Mouse (Mus musculus): ENCODE measurements around the gene Sox6.
A peak's percentile ranks its signal among the peaks of the same experiment; 100 is the strongest.
"Not testable (repeated sequence)": the region's sequence is repeated elsewhere in the genome, so short reads cannot be mapped to it uniquely, and the experiment has no call there.

Sox6 gene

GRCm38 (mm10) chr7:116038511-116038910 lies at the start of gene Sox6:
Gene Sox6, minus strand, starts transcription at chr7:116038796.
- DNase-seq = peak in 1 of 2 experiments; percentile 16

GRCm38 (mm10) chr7:116084366-116084765 lies 45.8 kb upstream of the Sox6 start, which contains the start of gene Gm4353:
Gene Gm4353, minus strand, starts transcription at chr7:116084635.
- DNase-seq = not testable (repeated sequence)

DNA sequence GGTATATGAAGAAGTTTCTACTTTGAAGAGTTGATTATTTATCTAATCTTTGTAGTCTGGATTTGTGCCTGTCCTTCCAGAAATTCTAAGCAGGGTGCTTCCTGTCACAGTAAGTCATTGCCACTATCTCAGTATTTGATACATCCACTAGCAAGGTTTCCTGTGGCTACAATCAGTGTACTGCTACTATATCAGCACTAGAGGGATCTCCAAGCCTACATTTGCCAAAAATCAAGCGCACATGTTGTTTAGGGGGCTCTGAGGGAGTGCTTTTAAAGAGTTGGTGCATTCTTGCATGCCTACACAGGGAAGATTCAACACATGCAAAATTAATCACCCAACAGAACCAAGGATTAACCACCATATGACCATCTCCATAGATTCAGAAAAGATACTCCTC lies 22.1 kb upstream of the Sox6 start:
- no peak for DNase-seq

DNA sequence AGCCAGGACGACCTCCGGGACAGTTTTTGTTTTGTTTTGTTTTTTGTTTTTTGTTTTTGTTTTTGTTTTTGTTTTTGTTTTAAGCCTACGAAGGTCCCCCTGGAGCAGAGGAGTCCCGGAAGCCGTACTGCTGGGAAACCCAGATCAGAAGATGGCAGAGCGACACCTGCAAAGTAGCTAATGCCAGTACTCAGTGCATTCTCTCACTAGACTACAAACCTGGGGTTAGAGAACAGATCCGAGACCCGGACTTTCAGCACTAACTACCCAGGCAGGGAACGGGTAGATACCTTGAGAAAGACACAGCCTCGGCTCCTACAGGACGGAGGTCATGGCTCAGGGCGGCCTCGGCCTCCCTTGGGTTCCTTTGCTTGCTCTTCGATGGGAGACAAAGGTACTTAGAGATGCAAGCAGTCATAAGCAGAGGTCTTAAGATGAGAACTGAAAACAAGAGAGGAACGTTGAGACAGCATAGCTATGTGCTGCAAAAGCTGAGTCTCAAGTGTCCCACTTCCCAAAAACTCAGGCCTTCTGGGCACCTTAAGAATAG lies 1.9 kb upstream of the Sox6 start:
- no peak for DNase-seq

- peak; percentile 81 to 84 for DNase-seq
Measured at GRCm38 (mm10) chr7:116039538-116040466, 1.2 kb upstream of the Sox6 start.

DNA sequence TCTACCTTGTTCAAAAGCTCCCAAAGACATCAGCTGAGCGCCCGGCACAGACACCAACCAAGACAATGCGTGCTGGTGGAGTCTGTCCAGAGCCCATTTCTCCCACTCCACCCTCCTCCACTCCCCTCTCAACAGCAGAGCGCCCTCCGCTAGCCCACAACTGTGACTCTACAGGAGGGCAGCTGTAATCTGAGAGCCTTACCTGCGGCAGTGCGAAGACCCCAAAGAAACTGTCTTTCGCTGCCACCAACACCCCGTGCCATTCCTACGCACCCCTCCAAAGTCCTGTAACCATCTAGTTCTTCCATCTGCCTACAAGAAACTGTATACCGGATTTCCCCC lies 571 bp upstream of the Sox6 start, which contains the start of gene 1110004F10Rik:
Gene 1110004F10Rik, plus strand, starts transcription at position 202 of the 342 bp plus-strand sequence.
- no peak for DNase-seq

DNA sequence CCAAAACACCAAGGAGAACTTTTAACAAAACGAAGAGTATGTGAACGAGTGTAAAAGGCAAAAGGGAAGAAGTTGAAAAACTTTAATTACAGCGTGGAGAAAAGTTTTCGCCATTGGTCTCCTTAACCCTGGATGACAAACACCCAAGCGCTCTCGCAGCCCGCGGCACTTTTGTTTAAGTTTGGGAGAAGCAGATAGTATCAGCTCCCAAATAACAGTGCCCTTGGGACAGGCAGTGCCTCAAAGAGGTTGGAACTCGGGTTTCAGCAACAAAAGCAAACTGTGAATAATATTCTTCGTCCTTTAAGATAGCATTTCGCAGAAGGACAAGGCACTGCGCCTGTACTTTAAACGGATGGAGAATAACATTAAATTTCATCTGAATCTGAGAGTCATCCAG lies 572 bp downstream of the Sox6 start:
- DNase-seq = no peak

DNA sequence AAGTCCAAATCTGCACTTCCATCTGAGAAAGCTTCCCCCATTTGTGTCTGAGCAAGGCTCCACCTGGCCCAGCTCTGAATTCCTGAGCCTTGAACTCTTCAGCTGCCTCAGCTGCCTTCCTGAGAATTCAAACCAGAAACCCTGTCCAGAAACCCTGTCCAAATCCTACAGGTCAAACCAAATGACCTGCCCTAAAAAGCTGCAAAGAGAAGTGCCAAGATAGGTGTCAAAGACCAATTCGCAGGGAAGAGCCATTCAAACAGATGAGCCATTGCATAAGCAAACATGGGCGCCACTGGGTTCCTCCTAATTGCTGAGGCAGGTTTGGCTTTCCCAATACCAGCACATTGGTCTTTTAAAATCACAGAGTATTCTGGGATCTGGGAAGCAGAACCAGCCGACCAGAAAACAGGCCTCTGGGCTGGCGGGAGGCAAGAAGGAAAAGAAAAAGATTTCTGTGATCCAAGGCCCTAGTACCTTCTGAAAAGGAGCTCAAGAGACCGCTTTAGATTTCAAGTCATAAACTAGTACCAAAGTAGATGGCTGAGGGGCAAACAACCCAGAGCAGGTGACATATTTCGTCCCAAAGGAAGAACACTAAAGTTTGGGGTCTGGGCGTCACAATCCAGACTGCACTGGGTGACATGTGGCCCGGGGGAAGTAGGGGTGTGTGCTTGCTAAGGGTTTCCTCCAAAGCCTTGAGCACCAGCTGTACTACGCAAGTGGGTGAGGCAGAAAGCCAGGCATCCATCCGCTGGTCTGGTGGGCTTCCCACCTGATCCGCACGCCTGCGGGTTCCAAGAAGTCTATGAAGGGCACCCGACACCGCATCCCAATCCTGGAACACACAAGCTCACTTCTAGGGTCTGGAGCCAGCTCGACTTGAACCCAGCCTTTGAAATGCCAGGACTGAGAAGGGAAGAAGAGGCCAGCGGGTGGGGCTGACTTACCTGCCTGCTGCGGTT lies 1.7 kb downstream of the Sox6 start:
- no peak for DNase-seq

DNA sequence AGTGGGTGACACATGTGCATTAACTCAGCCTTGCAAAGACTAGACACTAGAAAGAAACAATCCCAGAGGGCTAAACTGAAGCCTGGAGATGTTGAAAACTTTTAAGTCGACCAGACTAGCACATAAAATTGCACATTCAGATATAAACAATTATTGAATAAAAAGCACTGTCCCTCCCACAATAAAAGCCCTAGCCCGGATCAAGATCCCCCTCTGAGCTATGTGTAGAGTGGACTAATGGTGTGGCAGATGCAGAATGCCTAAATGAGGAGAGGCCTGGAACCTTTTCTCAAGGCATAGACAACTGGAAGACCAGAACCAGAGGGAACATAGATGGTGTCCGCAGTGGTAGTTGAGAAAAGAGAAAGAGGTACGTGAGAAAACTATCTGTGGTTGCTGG lies 3.1 kb downstream of the Sox6 start:
- no peak for DNase-seq

- DNase-seq = peak; percentile 48 to 56
Measured at GRCm38 (mm10) chr7:116034282-116034758, 4.3 kb downstream of the Sox6 start.

DNA sequence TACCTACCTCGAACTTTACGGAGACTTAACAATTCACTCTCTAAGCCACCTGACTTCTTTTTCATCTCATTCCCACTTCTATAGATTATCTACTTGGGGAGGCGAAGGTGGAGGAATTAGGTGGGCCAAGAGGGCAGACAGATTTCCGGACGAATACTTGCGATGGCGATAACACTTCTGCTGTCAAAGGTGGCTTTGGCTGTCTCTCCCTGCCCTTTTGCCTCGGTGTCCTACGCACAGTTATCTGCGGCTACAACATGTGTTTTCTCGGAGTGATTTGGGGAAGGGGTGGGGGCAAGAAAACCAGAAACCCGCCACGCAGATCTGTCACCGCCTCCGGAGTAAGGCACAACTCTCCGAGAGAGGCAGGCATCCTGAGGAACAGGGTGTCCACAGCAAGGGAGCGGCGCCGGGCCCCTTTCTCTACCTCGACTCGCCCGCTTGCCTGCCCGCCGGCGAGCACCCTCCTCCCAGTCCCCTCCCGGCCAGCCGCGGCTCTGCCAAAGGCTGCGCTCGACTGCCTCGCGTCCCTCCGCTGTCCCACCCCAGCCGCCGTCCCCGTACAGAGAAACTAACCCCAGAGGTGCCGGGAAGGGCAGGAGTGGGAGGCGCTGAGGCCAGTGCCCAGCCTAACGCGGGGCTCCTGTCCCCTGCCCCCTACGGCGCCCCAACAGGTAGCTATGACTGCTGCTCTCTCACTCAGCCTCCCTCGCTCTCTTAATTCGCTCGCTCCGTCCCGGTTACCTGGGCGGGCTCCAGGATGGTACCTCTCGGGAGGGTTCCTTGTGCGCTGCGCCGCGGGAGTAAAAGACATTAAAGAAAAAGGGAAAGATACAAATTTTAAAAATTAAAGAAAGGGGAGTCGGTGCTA lies 5.0 kb downstream of the Sox6 start:
- peak; percentile 63 to 66 for DNase-seq

GRCm38 (mm10) chr7:116032596-116033307 lies 5.8 kb downstream of the Sox6 start:
- peak; percentile 74 to 80 for DNase-seq

DNA sequence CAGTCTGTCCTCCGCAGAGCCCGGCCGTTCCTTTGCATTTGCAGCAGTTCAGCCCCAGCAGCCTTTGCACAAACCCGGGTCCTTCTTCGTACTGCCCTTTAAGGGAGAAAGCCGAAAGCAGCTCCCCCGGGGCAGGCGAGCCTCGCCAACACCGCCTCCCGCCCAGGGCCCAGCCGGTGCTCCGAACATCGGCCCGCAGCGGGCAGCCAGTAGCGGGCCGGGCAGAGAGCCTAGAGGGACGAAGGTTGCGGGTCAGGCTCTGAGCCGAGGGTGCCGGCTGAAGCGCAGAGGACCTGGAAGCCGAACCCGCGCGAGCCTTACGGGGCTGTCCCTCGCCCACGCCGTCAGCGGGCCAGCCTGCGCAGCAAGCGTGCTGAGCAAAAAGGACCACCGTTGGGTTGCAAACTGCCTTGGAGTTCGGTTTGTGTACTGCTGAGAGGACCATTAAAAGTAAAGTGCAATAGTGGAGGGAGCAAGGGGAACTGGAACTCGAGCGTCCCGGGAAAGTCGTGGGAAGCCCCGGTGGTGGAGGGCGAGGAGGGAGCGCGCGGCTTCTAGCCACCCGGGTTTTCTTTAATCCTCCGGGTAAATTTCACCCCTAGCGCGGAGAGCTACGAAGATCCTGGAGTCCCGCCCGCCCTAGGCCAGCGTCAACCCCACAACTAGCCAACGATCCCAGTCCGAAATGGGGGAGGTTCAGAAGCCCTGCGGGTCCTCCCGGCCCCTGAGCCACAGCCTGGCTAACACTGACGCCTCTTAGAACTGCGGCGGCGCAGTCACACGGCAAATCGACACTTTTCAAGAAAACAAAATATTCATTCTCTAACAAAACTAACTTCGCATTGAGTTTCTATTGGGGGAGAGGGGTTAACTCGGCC lies 6.6 kb downstream of the Sox6 start:
- peak; percentile 54 to 62 for DNase-seq

DNA sequence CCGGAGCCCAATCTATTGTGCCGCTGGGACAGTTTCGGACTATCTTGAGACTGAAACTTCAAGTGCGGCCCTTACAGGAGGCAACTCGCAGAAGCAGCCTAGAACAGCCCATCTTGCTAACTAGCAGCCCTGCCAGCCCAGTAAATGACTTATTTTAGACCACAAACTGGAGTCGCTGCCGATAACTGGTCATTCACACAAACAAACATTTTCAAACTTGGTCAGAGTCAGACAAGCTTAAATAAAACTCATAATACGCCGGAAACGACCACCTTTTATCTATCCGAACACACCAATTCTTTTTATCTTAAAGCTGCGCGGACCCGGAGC lies 7.2 kb downstream of the Sox6 start:
- DNase-seq = no peak

- peak; percentile 33 to 46 for DNase-seq
Measured at GRCm38 (mm10) chr7:116030597-116031387, 7.8 kb downstream of the Sox6 start.

DNA sequence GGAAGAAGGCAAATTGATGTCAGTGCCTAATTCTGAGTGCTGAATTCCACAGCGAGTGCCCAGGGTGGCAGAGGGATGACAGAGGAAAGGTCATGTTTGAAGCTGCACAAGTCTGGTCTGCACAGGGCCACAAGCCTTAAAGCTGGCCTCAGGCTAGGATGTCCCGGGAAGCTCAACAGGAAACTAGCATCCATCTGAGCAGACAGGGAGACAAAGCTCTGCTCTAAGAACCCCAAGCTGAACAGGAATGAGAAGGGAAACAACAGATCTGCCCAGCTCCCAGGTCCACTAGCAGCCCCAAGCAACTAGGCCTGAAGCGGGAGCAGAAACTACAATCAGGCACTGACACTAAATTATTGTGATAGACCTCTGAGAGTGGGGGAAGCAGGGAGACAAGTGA lies 8.6 kb downstream of the Sox6 start:
- DNase-seq = no peak

DNA sequence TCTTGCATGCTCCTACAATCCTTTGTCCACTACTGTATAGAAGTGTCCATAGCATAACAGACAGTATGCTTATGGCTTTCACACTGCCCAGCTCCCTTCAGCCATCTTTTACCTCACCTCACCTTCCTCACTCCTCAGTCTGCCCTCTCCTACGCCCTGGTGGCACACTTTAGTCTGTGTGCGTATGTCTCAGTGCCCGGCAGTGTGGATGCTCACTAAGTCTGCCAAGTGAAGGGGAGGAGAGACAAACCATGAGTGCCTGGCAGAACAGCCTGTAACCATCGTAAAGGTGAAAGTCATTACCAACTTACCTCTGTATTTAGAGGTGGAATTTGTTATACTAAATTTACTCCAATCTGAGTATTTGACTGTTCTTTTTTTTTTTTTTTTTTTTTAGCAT lies 35.9 kb downstream of the Sox6 start:
- DNase-seq = no peak

DNA sequence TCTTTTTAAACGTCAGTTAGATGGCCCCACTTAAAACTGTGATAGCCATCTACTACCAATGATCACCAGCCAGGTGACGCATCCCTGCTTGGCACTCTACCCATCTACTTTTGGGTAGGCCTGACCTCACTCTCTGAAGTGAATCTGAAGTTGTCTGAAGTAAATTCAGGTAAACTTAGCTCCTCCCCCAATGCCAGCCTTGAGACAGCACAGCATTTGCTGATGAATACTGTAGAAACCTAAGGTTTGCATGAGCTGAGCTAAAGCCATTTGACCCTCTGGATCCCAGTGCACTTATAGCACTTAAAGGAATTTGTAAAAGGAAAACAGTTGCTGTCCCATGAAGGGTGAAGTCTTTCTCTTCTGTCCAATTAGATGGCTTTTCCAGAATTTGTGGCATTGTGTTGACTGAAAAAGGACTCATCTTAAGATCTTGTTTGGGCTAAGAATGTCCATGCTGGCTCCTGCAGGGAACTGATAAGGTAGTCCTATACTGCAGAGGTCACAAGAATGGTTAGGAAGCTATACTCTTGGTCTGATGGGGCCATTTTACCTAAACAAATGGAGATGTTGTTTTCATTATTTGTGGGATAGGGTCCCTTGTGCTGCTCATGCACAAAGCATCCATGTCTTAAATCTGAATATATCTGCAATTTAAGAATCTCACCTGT lies 50.4 kb downstream of the Sox6 start:
- DNase-seq = no peak

GRCm38 (mm10) chr7:115985716-115986115 lies 52.9 kb downstream of the Sox6 start:
- no peak for DNase-seq
